Mouse (Mus musculus) liver, postnatal 0 days (tissue): ENCODE measurements around the gene Krt80. TPM values are rescaled to one million over a fixed set of nuclear protein-coding genes. Genes with fewer than 3 reads are reported as not detected.

Source experiments
- ATAC-seq: fragments of 200-750 bp; cut with Nextera tagmentation; 2 replicates; pipeline ENCODE4 v1.8.0; 2017; ENCODE audit warnings: mild to moderate bottlenecking, moderate library complexity
- DNase-seq: peaks from one replicate; pipeline ENCODE4 v3.0.0-alpha.2; 2016
- H3K27ac ChIP-seq: fragments of 300-500 bp; sonication (generic); 2 replicates; pipeline ENCODE4 v1.5.1; 2014; ENCODE audit warnings: antibody characterized with exemption, moderate library complexity, mild to moderate bottlenecking, low read depth
- H3K27me3 ChIP-seq: fragments of 300-500 bp; sonication (generic); 2 replicates; pipeline ENCODE4 v1.6.1; 2014; ENCODE audit warnings: low read length, control low read depth, mixed read lengths; ENCODE audit not compliant: insufficient read depth
- H3K36me3 ChIP-seq: fragments of 300-500 bp; sonication (generic); replicated peaks from 2 replicates; pipeline ENCODE4 v1.6.1; 2014; ENCODE audit warnings: mild to moderate bottlenecking, control low read depth, low read length, moderate library complexity, mixed read lengths; ENCODE audit not compliant: insufficient read depth
- H3K4me1 ChIP-seq: fragments of 300-500 bp; sonication (generic); 2 replicates; pipeline ENCODE4 v1.6.1; 2014; ENCODE audit warnings: antibody characterized with exemption, mild to moderate bottlenecking, control low read depth; ENCODE audit not compliant: insufficient read depth
- H3K4me2 ChIP-seq: fragments of 300-500 bp; sonication (generic); 2 replicates; pipeline ENCODE4 v1.6.1; 2014; ENCODE audit warnings: low read depth, mild to moderate bottlenecking, low read length, moderate library complexity, mixed read lengths
- H3K4me3 ChIP-seq: fragments of 300-500 bp; sonication (generic); 2 replicates; pipeline ENCODE4 v1.5.1; 2014; ENCODE audit warnings: low read depth, low read length
- H3K9ac ChIP-seq: fragments of 300-500 bp; sonication (generic); replicated peaks from 2 replicates; pipeline ENCODE4 v1.6.1; 2014; ENCODE audit warnings: mild to moderate bottlenecking, moderate library complexity
- H3K9me3 ChIP-seq: fragments of 300-500 bp; sonication (generic); 2 replicates; pipeline ENCODE4 v1.6.1; 2016; ENCODE audit warnings: mild to moderate bottlenecking, control low read depth, low read length, mixed read lengths
- CTCF ChIP-seq: sonication (generic); IDR thresholded peaks from 2 replicates; pipeline ENCODE4 v1.5.1; 2016; ENCODE audit warnings: antibody characterized with exemption, low read depth
- EP300 ChIP-seq: IDR thresholded peaks from 2 replicates; pipeline ENCODE4 v1.6.1; 2016; ENCODE audit warnings: antibody characterized with exemption, low read depth, mild to moderate bottlenecking
- WGBS: fragments of 180-500 bp; shearing (Covaris S2); extraction: QIAGEN DNeasy Blood & Tissue Kit; methylation state at CpG from one replicate; pipeline ENCODE4 v1.1.7; 2014; ENCODE audit not compliant: insufficient replicate concordance; 5-methylcytosine and 5-hydroxymethylcytosine counted together
- polyA plus RNA-seq: library from polyadenylated mRNA; unstranded; fragments of >200 nt; fragmentation: Nextera tagmentation; extraction: Ambion mirVana; gene quantifications from 2 replicates; pipeline ENCODE4 v1.2.1, GENCODE M21; 2015

The Krt80 gene
- 0.31 and 0.38 TPM in 2 replicates for polyA plus RNA-seq

GRCm38 (mm10) chr15:101370101-101370911 is at the start of gene Krt80:
TSS of gene Krt80 (minus strand) at chr15:101370162.
- Histone ChIP-seq H3K9ac (no peak within 1 kb of the TSS), H3K4me3 (no peak within 1 kb of the TSS), H3K27ac (no peak within 1 kb of the TSS), H3K36me3 (no peaks in the 10 kb centered on the region), H3K4me1 (peaks cover 17% of the 10 kb centered on the region), H3K9me3 (no peaks in the 10 kb centered on the region), H3K27me3 (peaks cover 5% of the 10 kb centered on the region), H3K4me2 (no peak within 1 kb of the TSS)
- no peak for TF ChIP-seq EP300
- no peak for TF ChIP-seq CTCF
- no peak for ATAC-seq
- no peak for DNase-seq
- WGBS = 72% methylated on average over 22 of the region's 22 CpGs

DNA sequence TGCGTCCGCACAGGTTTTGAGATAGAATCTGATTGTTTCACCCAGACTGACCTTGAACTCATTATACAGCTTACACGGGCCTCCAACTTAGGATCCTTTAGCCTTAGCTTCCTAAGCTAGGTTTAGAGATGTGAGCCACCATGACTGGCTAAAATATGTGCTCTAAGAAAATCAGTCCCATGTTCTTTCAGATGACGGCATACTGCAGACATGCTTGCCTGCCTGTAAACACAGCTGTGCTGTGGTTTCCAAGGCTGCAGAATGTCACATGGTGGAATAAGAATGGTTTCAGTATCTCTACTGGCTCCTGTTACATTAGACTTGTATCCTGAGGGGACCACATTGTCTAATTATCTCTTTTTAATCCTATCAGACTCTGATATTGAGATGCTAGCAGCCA is 49.0 kb upstream of the Krt80 start:
- no peak overlapping the region for H3K4me3 ChIP-seq
- TF ChIP-seq CTCF (no peak), EP300 (no peak)
- ATAC-seq = no peak
- H3K36me3 ChIP-seq = no peaks in the 10 kb centered on the region
- WGBS = 63% methylated on average over 4 of the region's 4 CpGs
- no peak overlapping the region for H3K4me2 ChIP-seq
- no peak overlapping the region for H3K27ac ChIP-seq
- no peak for DNase-seq
- H3K4me1 ChIP-seq = no peaks in the 10 kb centered on the region
- no peaks in the 10 kb centered on the region for H3K27me3 ChIP-seq
- no peaks in the 10 kb centered on the region for H3K9me3 ChIP-seq
- H3K9ac ChIP-seq = no peak overlapping the region

DNA sequence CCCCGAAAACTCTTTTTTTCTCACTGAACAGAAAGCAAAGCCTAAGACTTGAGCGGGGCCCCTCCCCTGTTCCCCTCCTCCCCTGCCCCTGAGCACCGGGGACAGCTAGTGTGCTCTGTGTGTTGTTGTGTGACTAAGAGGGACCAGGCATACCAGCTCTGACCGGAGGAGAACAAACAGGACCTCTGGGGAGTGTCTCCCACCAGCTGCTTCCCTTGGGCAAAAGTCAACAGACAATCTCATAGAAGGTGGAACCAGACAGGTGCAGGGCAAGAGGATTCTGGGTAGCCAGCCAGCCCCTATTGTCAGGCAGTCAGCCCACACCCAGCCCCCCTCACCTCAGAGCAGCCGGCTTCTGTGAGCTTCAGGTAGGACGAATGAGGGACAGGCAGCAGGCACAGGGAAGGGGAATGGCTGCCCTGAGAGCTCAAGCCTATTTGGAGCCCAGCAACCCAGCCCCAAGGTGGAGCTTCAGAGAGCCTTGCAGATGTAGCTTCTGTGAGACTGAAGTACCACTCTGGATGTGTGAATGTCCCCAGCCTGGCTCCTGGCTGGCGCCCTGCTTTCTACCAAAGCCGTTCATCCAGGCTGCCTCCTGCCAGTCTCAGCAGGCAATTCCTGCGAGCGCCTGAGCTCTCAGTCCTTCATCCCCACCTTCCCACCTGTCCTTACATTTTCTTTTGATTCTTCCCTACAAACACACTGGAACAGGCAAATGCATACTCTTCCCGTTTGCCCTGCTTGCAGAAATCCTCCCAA is 45.0 kb upstream of the Krt80 start:
- H3K4me1 ChIP-seq = no peaks in the 10 kb centered on the region
- no peaks in the 10 kb centered on the region for H3K9me3 ChIP-seq
- no peak overlapping the region for H3K27ac ChIP-seq
- H3K4me2 ChIP-seq = no peak overlapping the region
- H3K27me3 ChIP-seq = peaks cover 10% of the 10 kb centered on the region
- no peak for TF ChIP-seq EP300
- TF ChIP-seq CTCF = no peak
- WGBS = 62% methylated on average over 10 of the region's 11 CpGs
- DNase-seq = no peak
- H3K4me3 ChIP-seq = no peak overlapping the region
- no peak for ATAC-seq
- no peak overlapping the region for H3K9ac ChIP-seq
- no peaks in the 10 kb centered on the region for H3K36me3 ChIP-seq

- DNase-seq (no peak), ATAC-seq (no peak)
- no peak overlapping the region for H3K4me3 ChIP-seq
- H3K4me1 ChIP-seq = no peaks in the 10 kb centered on the region
- peak; percentile 13; the same call in 1 of the 2 replicates for TF ChIP-seq CTCF
- TF ChIP-seq EP300 = no peak
- H3K36me3 ChIP-seq = no peaks in the 10 kb centered on the region
- no peak overlapping the region for H3K9ac ChIP-seq
- H3K9me3 ChIP-seq = no peaks in the 10 kb centered on the region
- H3K4me2 ChIP-seq = no peak overlapping the region
- H3K27ac ChIP-seq = no peak overlapping the region
- 35% methylated on average over 7 of the region's 7 CpGs for WGBS
- H3K27me3 ChIP-seq = peaks cover 10% of the 10 kb centered on the region
These were observed 44.1 kb upstream of the Krt80 start for GRCm38 (mm10) chr15:101413916-101414635.

- Histone ChIP-seq H3K9ac (no peak overlapping the region), H3K4me2 (no peak overlapping the region), H3K4me3 (no peak overlapping the region), H3K36me3 (no peaks in the 10 kb centered on the region), H3K9me3 (no peaks in the 10 kb centered on the region), H3K27ac (no peak overlapping the region), H3K27me3 (peaks cover 10% of the 10 kb centered on the region), H3K4me1 (no peaks in the 10 kb centered on the region)
- DNase-seq (no peak), ATAC-seq (no peak)
- 49% methylated on average over 31 of the region's 31 CpGs for WGBS
- no peak for TF ChIP-seq CTCF
- no peak for TF ChIP-seq EP300
These were observed 42.2 kb upstream of the Krt80 start for GRCm38 (mm10) chr15:101412188-101412587.

DNA sequence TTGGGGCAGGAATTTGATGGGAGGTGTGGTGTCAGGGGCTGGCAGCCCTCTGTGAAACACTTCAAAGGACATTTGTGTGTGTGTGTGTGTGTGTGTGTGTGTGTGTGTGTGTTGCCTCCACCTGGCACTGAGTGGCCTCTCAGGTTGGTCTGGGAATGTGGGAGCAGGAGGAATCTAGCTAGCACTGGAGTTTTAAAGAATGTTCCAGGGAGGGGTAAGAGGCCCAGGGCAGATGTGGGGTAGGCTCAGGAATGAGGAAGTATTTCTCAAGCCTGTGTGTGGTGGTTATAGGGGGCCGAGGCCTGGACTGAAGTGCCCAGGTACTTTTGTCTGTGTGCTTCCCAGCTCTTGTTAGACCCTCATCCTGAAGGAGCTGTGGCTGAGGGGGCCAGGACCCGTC is 40.8 kb upstream of the Krt80 start, which contains the start of gene Krt7:
Gene Krt7, plus strand, starts transcription at position 269 of the 400 bp plus-strand sequence.
- Histone ChIP-seq H3K27me3 (peaks cover 10% of the 10 kb centered on the region), H3K4me1 (no peaks in the 10 kb centered on the region), H3K4me2 (no peak within 1 kb of the TSS), H3K9ac (no peak within 1 kb of the TSS), H3K9me3 (no peaks in the 10 kb centered on the region), H3K4me3 (no peak within 1 kb of the TSS), H3K36me3 (no peaks in the 10 kb centered on the region), H3K27ac (no peak within 1 kb of the TSS)
- 16% methylated on average over 2 of the region's 2 CpGs for WGBS
- DNase-seq = no peak
- no peak for ATAC-seq
- TF ChIP-seq CTCF (no peak), EP300 (no peak)
